Mouse (Mus musculus): Measurements from ENCODE around the gene Rab3gap2. TPM values are rescaled to one million over a fixed set of nuclear protein-coding genes. Genes with fewer than 3 reads are reported as not detected.

Gene Rab3gap2
- polyA plus RNA-seq, 1 experiment from 2014 or later: 15.8 TPM

DNA sequence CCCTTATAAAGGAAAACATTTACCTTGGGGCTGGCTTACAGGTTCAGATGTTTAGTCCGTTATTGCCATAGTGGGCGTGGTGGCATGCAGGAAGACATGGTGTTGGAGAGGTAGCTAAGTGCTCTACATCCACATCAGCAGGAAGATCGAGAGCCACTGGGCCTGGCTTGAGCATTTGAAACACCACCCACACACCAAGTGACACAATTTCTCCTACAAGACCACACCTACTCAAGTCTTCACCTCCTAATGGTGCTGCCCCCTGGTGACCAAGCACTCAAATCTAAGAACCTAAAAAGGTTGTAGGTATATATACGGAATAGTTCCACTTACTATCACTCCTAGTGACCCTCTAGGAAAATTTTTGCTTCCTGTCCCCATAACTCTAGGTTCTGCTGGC lies 32.6 kb downstream of the Rab3gap2 start:
- Histone ChIP-seq H3K4me3 (ENCODE audit: low read depth, low read length) (no peak overlapping the region), H3K4me2 (replicated peaks; ENCODE audit: low read depth) (no peak overlapping the region), H3K9me3 (ENCODE audit: control insufficient read depth) (no peaks in the 10 kb centered on the region), H3K4me1 (replicated peaks; ENCODE audit: control insufficient read depth, insufficient read depth, low read length) (0 out of 2 replicates have a peak, but pooled peaks cover 3% of the 10 kb centered on the region), H3K27ac (ENCODE audit: low read depth, low read length) (no peak overlapping the region), H3K9ac (ENCODE audit: low read depth, low read length) (no peak overlapping the region), H3K27me3 (replicated peaks; ENCODE audit: control insufficient read depth, insufficient read depth, low read length) (no peaks in the 10 kb centered on the region), H3K36me3 (ENCODE audit: control insufficient read depth, insufficient read depth) (peaks cover 46% of the 10 kb centered on the region)
- peak; percentile 59 for TF ChIP-seq CTCF (IDR thresholded peaks at IDR 0.05; ENCODE audit: low read depth)
- WGBS: 71% methylated on average over 4 of the region's 4 CpGs
- ATAC-seq: 0 out of 2 replicates have a peak, but pooled peaks have one; percentile 43

DNA sequence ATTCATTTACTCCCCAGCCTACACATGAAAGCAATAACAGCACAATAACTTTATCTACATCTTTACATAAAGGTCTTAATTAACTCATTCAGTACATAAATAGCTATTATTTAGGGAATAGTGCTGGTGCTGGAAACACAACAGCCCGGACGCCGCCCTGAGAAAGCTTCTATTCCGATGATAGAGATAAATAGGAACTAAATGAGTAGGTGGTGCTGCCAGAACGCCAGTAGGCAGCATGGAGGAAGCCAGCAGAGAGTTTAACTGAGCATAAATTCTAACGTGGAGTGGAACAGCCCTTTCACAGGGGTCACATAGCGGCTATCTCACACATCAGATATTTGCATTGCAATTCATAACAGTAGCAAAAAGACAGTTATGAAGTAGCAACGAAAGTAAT lies 39.1 kb downstream of the Rab3gap2 start:
- no peak overlapping the region for H3K4me3 ChIP-seq (ENCODE audit: low read depth, low read length)
- no peak for ATAC-seq
- H3K27me3 ChIP-seq (replicated peaks; ENCODE audit: control insufficient read depth, insufficient read depth, low read length): no peaks in the 10 kb centered on the region
- 86% methylated on average over 8 of the region's 8 CpGs for WGBS
- H3K9ac ChIP-seq (ENCODE audit: low read depth, low read length): no peak overlapping the region
- no peaks in the 10 kb centered on the region for H3K4me1 ChIP-seq (replicated peaks; ENCODE audit: control insufficient read depth, insufficient read depth, low read length)
- no peak overlapping the region for H3K4me2 ChIP-seq (replicated peaks; ENCODE audit: low read depth)
- no peaks in the 10 kb centered on the region for H3K9me3 ChIP-seq (ENCODE audit: control insufficient read depth)
- H3K27ac ChIP-seq (ENCODE audit: low read depth, low read length): no peak overlapping the region
- peaks cover 68% of the 10 kb centered on the region for H3K36me3 ChIP-seq (ENCODE audit: control insufficient read depth, insufficient read depth)
- TF ChIP-seq CTCF (IDR thresholded peaks at IDR 0.05; ENCODE audit: low read depth): no peak

DNA sequence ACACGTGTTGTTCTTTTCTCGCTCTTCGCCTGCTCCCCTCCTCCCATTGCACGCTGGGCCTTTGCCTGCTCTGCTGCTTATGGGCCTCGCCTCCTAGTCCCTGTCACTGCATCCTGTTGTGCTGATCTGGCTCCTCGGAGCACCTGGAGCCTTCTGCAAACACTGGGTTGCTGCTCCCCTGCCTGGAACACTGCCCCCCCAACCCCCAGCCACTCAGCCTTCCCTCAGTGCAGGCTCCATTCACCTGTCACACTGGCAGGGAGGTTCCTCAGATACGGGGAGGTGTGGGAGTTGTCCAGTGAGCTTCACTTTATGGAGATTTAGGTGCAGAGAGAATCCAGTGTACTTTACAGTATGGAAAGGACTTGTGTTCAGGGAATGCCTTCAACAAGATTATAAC lies 41.5 kb downstream of the Rab3gap2 start:
- no peaks in the 10 kb centered on the region for H3K4me1 ChIP-seq (replicated peaks; ENCODE audit: control insufficient read depth, insufficient read depth, low read length)
- 60% methylated on average over 7 of the region's 7 CpGs for WGBS
- no peak for TF ChIP-seq CTCF (IDR thresholded peaks at IDR 0.05; ENCODE audit: low read depth)
- no peak overlapping the region for H3K4me2 ChIP-seq (replicated peaks; ENCODE audit: low read depth)
- no peak overlapping the region for H3K4me3 ChIP-seq (ENCODE audit: low read depth, low read length)
- H3K27ac ChIP-seq (ENCODE audit: low read depth, low read length): no peak overlapping the region
- peaks cover 70% of the 10 kb centered on the region for H3K36me3 ChIP-seq (ENCODE audit: control insufficient read depth, insufficient read depth)
- H3K27me3 ChIP-seq (replicated peaks; ENCODE audit: control insufficient read depth, insufficient read depth, low read length): no peaks in the 10 kb centered on the region
- ATAC-seq: no peak
- H3K9me3 ChIP-seq (ENCODE audit: control insufficient read depth): no peaks in the 10 kb centered on the region
- H3K9ac ChIP-seq (ENCODE audit: low read depth, low read length): no peak overlapping the region

DNA sequence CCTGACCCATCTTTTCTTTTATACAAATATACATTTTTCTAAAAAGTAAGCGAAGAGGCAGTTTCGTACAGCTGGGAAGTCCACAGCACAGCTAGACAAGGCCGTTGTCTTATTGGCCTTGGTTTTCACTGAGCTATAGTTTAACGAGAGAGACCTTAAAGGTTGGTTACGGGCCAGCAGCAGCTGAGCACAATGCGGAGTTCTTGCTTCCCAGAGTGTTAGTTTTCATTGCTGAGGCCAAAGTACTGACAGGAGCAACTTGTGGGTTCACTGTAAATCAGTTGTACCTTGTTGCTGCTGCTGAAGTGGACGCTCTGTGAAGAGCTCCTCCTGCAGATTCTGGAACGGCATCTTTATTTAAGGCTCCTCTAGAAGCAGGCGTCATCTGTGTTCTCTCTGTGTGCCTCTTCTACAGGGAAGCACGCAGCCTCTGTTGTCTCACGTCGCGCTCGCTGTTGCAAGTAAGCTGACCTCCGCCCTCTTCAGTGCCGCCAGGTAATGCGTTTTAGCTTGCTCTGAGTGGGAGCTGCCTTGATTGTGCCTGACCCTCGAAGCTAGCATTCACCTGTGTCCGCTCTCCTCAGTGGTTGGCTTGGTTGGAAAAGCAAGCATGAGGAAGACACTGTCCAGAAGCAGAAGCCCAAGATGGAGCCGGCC lies 43.6 kb downstream of the Rab3gap2 start:
- H3K9me3 ChIP-seq (ENCODE audit: control insufficient read depth): no peaks in the 10 kb centered on the region
- TF ChIP-seq CTCF (IDR thresholded peaks at IDR 0.05; ENCODE audit: low read depth): no peak
- H3K4me1 ChIP-seq (replicated peaks; ENCODE audit: control insufficient read depth, insufficient read depth, low read length): peaks cover 7% of the 10 kb centered on the region; the same call in 1 of the 2 replicates
- no peak for ATAC-seq
- WGBS: 80% methylated on average over 20 of the region's 20 CpGs
- H3K27me3 ChIP-seq (replicated peaks; ENCODE audit: control insufficient read depth, insufficient read depth, low read length): no peaks in the 10 kb centered on the region
- H3K4me2 ChIP-seq (replicated peaks; ENCODE audit: low read depth): no peak overlapping the region
- H3K27ac ChIP-seq (ENCODE audit: low read depth, low read length): peak overlapping the region; percentile 41; the same call in 1 of the 2 replicates
- H3K4me3 ChIP-seq (ENCODE audit: low read depth, low read length): no peak overlapping the region
- no peak overlapping the region for H3K9ac ChIP-seq (ENCODE audit: low read depth, low read length)
- peaks cover 68% of the 10 kb centered on the region for H3K36me3 ChIP-seq (ENCODE audit: control insufficient read depth, insufficient read depth)

DNA sequence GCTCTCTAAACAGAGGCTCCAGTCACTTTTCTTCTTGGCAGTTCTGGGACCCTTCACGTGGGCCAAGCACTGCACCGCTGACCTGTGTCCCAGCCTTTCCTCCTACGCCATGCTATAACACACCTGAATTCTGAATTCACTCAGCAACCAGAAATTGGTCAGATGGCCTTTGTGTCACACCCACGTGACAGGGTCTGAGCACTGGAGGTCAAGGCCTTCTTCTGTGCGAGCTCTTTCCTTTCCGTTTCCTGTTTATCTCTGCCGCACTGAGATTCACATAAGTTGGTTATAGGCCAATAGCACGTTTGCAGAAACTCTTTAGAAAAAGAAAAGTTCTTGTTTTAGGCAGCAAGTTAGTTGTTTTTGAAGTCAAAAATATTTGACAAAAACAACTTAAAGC lies 44.8 kb downstream of the Rab3gap2 start:
- 69% methylated on average over 8 of the region's 8 CpGs for WGBS
- H3K9ac ChIP-seq (ENCODE audit: low read depth, low read length): no peak overlapping the region
- peaks cover 56% of the 10 kb centered on the region for H3K36me3 ChIP-seq (ENCODE audit: control insufficient read depth, insufficient read depth)
- no peak overlapping the region for H3K4me2 ChIP-seq (replicated peaks; ENCODE audit: low read depth)
- H3K4me1 ChIP-seq (replicated peaks; ENCODE audit: control insufficient read depth, insufficient read depth, low read length): peaks cover 7% of the 10 kb centered on the region; the same call in 1 of the 2 replicates
- ATAC-seq: no peak
- H3K27ac ChIP-seq (ENCODE audit: low read depth, low read length): no peak overlapping the region
- no peaks in the 10 kb centered on the region for H3K9me3 ChIP-seq (ENCODE audit: control insufficient read depth)
- no peak for TF ChIP-seq CTCF (IDR thresholded peaks at IDR 0.05; ENCODE audit: low read depth)
- no peaks in the 10 kb centered on the region for H3K27me3 ChIP-seq (replicated peaks; ENCODE audit: control insufficient read depth, insufficient read depth, low read length)
- no peak overlapping the region for H3K4me3 ChIP-seq (ENCODE audit: low read depth, low read length)

DNA sequence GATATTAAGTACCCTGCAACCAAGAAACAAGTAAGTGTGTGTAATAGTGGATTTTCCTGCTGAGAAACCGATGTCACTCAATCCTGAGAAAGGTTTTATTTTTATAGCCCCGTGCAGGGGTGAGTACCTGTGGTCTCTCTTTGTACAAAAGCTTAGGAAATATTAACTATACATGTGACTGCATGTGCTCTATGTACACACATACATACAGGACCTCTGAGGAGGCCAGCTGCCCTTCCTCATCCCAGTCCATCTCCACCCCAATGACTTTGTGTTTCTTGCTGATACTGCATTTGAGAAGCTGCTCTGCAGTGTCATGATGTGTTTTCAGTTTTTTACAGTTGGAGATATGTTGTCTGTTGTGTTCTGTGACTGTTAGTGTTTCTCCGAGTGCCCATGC lies 48.4 kb downstream of the Rab3gap2 start:
- H3K27me3 ChIP-seq (replicated peaks; ENCODE audit: control insufficient read depth, insufficient read depth, low read length): no peaks in the 10 kb centered on the region
- H3K4me2 ChIP-seq (replicated peaks; ENCODE audit: low read depth): 0 out of 2 replicates have a peak overlapping the region, but pooled peaks have one; percentile 10
- ATAC-seq: peak; percentile 39; the same call in 1 of the 2 replicates
- H3K4me3 ChIP-seq (ENCODE audit: low read depth, low read length): no peak overlapping the region
- H3K9me3 ChIP-seq (ENCODE audit: control insufficient read depth): no peaks in the 10 kb centered on the region
- peaks cover 47% of the 10 kb centered on the region for H3K36me3 ChIP-seq (ENCODE audit: control insufficient read depth, insufficient read depth)
- H3K27ac ChIP-seq (ENCODE audit: low read depth, low read length): peak overlapping the region; percentile 86
- H3K4me1 ChIP-seq (replicated peaks; ENCODE audit: control insufficient read depth, insufficient read depth, low read length): peaks cover 7% of the 10 kb centered on the region; the same call in 1 of the 2 replicates
- TF ChIP-seq CTCF (IDR thresholded peaks at IDR 0.05; ENCODE audit: low read depth): no peak
- WGBS: 52% methylated on average over 3 of the region's 3 CpGs
- H3K9ac ChIP-seq (ENCODE audit: low read depth, low read length): no peak overlapping the region
